Mouse (Mus musculus): ENCODE measurements around the gene Vmn1r104.
"Not testable (repeated sequence)": the region's sequence is repeated elsewhere in the genome, so short reads cannot be mapped to it uniquely, and the experiment has no call there.

Gene Vmn1r104

GRCm38 (mm10) chr7:20533537-20533936, at the start of gene Vmn1r104:
Gene Vmn1r104, plus strand, starts transcription at chr7:20533837.
- DNase-seq (ENCODE audit: low read depth, low spot score), result not testable (repeated sequence)

DNA sequence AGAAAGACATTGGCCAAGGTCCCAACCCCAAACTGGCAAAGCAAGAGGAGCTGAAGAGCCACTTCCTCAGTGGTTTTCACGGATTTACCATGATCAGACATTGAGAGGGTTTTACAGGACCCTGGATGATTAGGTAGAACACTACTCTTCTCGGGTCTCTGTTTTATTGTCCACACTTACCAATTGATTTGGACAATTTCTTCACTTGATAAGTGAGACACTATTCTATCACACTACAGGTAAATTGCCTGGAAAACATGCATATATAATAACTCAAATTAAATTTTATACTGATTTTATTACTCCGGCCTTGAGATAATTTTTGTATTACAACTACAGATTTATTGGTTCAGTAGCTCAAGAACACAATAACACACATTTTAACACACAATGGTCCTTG, 23.2 kb upstream of the Vmn1r104 start, which contains the start of gene Vmn1r103:
Vmn1r103 (minus strand) TSS at position 101 of the 400 bp plus-strand sequence.
- not testable (repeated sequence) for DNase-seq (ENCODE audit: low read depth, low spot score)

- DNase-seq (ENCODE audit: low read depth, low spot score), result not testable (repeated sequence)
Observed at GRCm38 (mm10) chr7:20545657-20546056, 12.0 kb downstream of the Vmn1r104 start, which contains the start of gene Gm5726. Gene Gm5726, minus strand, starts transcription at chr7:20545757.

DNA sequence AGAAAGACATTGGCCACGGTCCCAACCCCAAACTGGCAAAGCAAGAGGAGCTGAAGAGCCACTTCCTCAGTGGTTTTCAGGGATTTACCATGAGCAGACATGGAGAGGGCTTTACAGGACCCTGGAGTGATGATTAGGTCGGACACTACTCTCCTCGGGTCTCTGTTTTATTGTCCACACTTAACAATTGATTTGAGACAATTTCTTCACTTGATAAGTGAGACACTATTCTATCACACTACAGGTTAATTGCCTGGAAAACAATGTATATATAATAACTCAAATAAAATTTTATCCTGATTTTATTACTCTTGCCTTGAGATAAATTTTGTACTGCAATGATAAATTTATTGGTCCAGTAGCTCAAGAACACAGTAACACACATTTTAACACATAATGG, 42.5 kb downstream of the Vmn1r104 start, which contains the start of gene Gm4141:
Gm4141 (minus strand) TSS at position 101 of the 400 bp plus-strand sequence.
- DNase-seq (ENCODE audit: low read depth, low spot score), result not testable (repeated sequence)
